Mouse (Mus musculus) heart, adult 2 months (tissue): ENCODE measurements at regions not wholly inside any gene's neighbourhood (a gene's known extent, or its start where the extent isn't known, plus 50 kb on each side); places are given as distances from the start of the nearest gene placed in this dataset.

ENCODE experiments used
- EP300 ChIP-seq: fragments of 200-500 bp; IDR thresholded peaks from 2 replicates; pipeline ENCODE4 v1.6.1; 2011; ENCODE audit warnings: low read depth, low read length, control low read depth; ENCODE audit not compliant: insufficient read depth
- POLR2A ChIP-seq: fragments of 200-500 bp; IDR thresholded peaks from 2 replicates; pipeline ENCODE4 v1.6.1; 2011; ENCODE audit warnings: mild to moderate bottlenecking, low read depth, low read length, control low read depth; ENCODE audit not compliant: insufficient read depth

DNA sequence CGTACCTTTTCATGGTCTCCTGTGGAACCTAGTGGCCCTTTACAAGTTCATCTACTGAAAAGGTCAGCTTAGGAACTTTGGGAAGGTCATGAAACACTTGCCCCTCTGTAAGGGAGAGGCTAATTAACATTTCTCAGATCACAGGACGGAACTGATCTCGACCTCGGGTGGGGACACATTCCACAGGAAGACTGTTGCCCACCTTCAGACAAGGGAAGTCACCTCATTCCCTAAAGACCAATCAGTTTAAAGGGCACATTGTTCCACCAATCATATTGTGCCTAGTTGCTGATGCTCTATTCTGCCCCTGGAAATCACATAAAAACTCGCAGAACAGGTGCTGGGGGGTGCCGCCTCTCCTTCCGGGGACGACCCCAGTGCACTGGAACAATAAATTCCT is 170.8 kb downstream of the Gm10260 start:
- TF ChIP-seq POLR2A, result no peak
- no peak for TF ChIP-seq EP300
